Mouse (Mus musculus): ENCODE measurements at regions not wholly inside any gene's neighbourhood (a gene's known extent, or its start where the extent isn't known, plus 50 kb on each side); places are given as distances from the start of the nearest gene placed in this dataset.

GRCm38 (mm10) chr3:149993199-149993598 lies 1002.8 kb upstream of the Adgrl2 start:
- DNase-seq (ENCODE audit: low read depth), result no peak

DNA sequence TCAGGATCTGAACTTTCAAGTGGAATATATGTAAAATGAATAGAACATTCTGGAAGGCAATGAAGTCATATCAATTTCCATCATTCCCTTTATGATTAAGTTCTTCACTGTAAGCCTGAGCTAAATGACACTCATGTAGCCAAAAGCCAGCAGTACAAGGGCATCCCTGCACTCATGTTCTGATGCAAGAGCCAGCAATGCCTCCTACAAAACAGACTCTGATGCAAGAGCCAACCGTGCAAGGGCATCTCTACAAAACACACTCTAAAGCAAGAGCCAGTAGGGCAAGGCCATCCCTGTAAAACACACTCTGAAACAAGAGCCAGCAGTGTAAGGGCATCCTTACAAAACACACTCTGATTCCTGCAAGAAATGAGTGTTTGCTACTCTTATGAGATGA lies 997.4 kb upstream of the Adgrl2 start:
- DNase-seq (ENCODE audit: low read depth), result no peak

DNA sequence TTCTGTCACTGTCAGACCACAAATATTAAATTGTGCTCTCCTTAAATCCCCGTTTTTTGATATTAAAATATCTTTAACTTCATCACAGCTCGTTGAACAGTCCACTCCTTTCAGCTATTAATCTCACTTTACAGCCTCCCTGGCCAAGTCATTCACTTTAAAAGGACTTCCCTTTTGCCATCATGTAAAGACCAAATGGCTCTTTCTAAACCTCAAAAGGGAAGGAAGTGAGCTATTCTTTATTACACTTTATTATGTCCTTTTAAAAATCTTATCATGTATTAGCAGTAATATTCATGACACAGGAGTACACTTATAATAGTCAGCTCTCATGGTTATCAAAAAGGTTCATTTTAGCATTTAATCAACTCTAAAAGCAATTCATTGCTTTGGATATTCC lies 966.6 kb upstream of the Adgrl2 start:
- no peak for DNase-seq (ENCODE audit: low read depth)

DNA sequence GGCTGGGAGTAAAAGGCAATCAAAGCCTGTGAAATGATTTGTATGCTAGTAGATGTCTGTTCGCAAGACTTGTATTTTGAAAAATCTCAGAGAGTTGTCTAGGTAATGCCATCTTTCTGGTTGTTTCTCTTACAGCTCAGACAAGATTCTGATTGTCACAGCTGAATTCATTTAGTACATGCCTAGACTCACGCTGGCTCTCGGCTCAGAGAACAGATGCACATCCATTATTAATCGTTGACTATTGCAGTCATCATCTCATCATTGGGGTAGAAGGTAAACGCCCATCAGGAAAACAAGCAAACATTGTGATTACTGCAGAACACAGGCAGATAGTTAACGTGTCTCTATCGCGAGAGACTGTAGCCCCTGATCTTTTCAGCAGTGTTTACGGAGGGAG lies 945.8 kb upstream of the Adgrl2 start:
- no peak for DNase-seq (ENCODE audit: low read depth)

DNA sequence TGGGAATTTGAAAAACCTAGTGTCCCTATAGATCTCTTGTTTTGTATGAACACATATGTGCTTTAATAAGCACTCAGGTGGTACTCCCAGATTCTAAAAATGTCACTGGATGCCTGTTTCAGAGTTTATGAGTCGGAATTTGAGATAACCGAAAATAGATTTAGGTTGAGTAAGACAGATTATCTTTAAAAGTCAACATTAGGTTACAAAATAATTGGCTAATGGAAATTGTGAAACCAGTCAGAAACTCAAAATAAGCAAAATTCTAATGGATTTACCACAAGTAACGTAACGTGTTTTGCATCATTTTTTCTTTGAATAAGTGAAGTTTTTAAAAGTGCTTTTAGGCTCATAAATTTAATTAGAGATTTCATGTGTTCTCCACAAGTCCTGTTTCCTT lies 944.5 kb upstream of the Adgrl2 start:
- DNase-seq (ENCODE audit: low read depth), result no peak

DNA sequence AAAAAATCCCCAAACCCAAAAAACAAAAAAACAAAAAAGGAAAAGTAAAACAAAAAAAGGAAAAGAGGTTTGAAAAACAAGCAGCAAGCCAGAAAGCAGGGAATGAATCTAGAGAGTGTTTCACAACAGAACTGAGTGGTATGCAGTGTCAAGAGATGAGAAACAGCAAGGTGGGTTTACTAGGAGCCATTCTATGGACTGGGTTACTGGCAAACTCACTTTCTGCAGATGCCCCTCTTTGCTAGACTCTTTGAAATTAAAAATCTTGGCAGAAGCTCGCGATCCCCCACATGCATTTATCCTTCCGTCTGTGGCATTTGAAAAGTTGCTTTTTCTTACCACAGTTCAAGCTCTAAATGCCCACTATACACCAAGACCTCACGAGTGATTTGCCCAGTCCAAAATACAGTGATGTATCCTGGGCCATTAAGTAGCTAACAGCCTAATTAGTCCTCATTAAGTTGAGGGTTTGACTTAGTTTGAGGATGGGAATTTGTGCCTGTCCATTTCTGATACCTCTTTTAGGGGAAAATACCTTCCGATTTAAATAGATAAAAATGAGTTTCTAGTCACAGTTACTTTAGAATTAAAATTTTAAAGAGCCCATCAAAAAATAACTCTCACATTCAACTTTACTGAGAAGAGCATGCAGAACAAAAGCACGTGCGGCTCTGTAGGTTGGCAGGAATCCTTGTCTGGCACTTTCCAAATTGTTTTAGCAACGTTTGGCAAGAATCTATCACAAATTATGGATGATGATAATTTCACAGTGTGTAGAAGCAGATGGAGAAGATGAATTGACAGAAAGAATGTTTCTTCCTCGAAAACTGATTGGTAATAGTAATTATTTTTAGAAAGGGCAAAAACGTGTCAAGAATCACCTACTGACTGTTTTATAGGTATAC lies 938.4 kb upstream of the Adgrl2 start:
- DNase-seq (ENCODE audit: low read depth), result no peak

- DNase-seq (ENCODE audit: low read depth), result no peak
Measured at GRCm38 (mm10) chr3:149920206-149920605, 929.9 kb upstream of the Adgrl2 start.

- no peak for DNase-seq (ENCODE audit: low read depth)
Measured at GRCm38 (mm10) chr3:149918201-149918600, 927.8 kb upstream of the Adgrl2 start.

- DNase-seq (ENCODE audit: low read depth), result no peak
Measured at GRCm38 (mm10) chr3:149910721-149911120, 920.4 kb upstream of the Adgrl2 start.

DNA sequence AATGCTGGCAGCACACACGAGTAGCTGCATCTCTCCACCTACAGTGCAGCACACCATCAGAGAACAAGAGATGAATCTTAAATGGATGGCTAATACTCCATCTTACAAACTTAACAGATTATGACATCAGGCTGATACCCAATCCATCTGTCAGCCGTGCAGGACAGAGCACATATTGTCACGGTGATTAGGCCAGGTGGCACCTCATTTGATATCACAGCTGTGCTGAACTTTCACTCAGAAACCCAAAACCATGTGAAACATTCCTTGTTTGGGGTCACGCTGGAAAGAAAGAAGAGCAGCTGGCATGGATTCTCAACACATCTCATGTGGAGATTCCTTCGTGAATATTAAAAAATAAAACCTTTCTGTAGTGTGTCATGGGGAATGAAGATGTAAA lies 911.4 kb upstream of the Adgrl2 start:
- no peak for DNase-seq (ENCODE audit: low read depth)

- no peak for DNase-seq (ENCODE audit: low read depth)
Measured at GRCm38 (mm10) chr3:149876553-149876952, 886.2 kb upstream of the Adgrl2 start.

GRCm38 (mm10) chr3:149865945-149866344 lies 875.6 kb upstream of the Adgrl2 start:
- DNase-seq (ENCODE audit: low read depth), result no peak

DNA sequence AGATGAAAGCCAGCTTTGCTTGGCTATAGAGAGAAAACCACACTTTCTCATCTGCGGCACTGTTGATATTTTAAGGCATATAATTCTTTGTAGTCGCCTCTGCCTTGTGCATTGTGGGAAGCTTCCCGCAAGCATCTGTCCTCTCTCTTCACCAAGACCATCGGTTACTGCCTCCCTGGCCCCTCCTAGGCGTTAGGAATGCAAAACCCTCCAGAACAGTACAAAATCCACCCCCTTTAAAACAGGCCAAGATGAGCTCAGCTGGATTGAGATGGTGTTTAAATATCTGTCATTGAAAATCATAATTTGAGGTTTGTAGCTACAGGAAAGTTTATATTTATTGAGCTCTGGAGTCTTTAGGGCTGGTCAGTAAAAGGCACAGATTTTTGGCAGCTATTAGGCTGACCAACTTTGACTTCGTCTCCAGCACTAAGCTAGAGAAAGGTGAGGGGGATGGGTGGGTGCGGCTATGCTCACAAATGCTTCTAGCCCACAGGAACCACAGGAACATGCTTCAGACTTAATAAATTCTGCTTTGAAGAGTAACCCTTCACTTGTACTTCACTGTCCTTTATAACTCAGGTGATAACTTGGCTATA lies 856.7 kb upstream of the Adgrl2 start:
- no peak for DNase-seq (ENCODE audit: low read depth)

- no peak for DNase-seq (ENCODE audit: low read depth)
Measured at GRCm38 (mm10) chr3:149845826-149846486, 855.6 kb upstream of the Adgrl2 start.

DNA sequence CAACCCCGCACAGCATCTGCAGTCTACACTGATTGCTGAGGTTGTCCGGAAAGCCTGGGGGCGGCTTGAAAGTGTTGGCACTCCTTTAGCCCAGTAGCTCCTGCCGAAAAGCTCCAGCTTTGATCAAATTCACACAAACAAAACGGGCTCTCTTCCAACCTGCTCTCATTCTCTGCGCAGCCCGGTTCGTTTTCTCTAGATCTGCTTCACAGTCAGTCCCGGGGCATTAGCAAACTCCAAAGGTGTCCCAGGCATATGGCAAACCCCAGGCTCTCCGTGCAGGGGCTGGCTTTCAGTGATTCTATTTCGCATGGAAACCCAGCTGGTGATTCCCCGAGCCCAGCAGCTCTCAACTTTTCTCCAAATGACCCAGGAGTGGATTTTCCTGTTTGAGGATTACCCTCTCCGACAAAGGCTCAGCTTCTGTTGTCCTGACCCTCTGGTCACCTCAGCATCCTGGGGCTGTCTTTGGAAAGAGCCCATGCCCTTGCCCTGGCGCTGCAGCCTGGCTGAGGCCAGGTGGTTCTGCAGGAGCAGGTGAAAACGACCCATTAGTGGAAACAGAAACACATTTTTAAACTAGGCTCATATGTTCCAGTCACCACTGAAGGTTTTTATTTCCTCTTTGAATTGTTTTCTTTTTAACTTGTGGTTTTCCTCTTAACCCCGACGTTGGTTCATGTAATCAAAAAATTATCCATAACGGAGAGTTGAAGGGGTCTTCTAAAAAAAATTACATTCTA lies 854.9 kb upstream of the Adgrl2 start:
- no peak for DNase-seq (ENCODE audit: low read depth)

DNA sequence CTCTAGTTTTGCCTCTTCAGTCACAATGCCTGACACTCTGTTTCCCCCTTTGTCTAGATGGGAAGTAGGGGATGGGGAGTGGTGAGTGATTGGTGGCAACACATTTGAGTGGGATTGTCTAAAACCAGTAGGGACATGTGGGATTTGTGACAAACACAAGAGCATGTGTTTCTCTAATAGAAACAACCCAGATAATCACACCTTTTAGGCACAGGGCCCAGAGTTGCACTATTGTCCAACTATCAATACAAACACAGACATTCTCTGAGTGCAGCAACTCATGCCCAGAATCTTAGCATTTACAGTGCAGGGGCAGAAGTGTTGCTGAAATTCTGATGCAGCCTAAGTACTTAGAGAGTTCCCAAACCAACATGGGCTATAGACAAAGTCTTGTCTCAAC lies 847.6 kb upstream of the Adgrl2 start:
- no peak for DNase-seq (ENCODE audit: low read depth)

DNA sequence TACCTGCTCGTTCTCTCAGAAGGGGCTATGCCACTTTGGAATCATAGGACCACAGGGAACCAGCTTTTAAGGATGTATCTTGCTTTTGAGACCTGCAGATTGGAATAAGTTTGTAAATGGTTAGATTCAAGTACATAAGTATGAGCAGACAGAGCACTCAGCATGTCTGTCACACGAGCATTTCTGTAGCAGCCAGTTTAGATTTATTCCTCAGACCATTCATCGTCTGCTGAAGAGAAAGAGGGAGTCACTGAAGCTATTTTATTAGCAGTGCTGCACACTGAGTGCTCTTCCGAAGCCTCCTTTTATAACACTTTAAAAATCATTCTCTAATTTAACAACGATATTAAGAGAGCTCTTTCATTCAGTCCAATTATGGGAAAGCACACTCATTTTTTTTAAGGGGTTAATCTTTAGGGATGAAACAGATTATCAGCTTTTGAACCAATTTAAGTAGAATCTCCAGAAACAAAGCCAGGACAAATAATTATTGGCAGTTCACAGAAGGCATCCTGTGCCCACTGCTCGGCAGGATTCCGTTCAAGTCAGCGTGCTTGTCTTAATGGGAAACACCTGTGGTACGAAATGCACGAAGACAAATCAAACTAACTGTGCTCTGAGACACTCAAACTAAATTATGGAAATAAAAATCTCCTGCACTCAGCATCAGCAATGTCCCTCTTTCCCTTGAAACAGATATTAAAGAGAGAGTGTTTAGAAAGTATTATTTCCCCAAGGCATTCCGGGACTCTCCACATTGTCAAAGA lies 846.3 kb upstream of the Adgrl2 start:
- DNase-seq (ENCODE audit: low read depth), result no peak

DNA sequence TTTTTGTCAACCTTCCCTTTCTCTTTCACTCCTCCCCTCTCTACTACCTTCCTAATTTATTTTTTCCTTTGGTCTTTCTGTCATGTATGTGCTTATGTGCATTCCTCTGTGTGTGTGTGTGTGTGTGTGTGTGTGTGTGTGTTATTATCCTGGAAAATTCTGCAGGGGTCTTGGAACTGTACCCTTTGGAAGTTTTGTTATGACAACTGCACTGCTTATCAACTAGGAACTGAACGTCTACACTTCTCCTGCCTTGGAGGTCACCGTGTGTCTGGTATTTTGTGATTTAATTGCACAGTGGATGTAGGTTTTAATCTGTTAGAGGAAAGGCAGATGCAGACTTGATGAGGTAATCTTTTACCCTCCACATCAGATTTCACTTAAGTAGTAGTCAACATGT lies 836.8 kb upstream of the Adgrl2 start:
- no peak for DNase-seq (ENCODE audit: low read depth)

- DNase-seq (ENCODE audit: low read depth), result no peak
Measured at GRCm38 (mm10) chr3:149826757-149827156, 836.4 kb upstream of the Adgrl2 start.

DNA sequence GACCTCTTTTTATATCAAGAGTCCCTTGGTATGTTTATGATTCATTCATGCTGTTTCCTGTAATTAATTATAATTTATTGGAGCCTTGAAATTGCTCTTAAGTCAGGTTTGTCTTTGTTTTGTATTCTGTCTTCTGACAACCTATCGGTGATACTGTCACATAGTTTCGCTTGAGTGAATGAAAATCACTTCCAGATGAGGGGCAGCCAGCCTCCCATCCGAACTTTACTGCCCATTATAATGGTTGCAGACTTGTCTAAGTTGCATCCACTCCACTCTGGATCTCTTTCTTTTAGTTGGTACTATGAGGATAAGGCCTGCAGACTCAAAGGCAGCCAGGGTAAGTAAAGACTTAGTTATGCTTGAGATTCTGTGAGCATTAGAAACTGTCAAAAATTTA lies 830.3 kb upstream of the Adgrl2 start:
- no peak for DNase-seq (ENCODE audit: low read depth)

- DNase-seq (ENCODE audit: low read depth), result no peak
Measured at GRCm38 (mm10) chr3:149819863-149820262, 829.5 kb upstream of the Adgrl2 start.

DNA sequence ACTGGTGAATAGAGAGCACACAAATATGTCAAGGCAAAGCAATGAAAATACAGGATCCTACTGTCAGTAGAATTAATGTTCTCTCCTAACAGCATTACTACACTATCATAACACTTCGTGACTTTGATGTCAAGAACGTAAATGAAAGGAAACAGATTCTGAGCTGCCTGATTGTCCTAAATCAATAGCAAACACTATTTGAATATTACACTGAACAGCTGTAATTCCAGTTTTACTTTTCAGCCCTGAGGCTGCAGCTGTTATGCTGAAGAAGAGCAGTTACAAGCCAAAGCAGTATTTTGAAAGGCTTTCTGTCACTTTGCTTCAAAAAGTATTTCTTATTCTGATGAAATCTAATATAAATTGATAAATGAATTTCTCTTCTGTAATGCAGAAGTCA lies 828.7 kb upstream of the Adgrl2 start:
- DNase-seq (ENCODE audit: low read depth), result no peak

Data from 416B (cell line).